Mouse (Mus musculus): ENCODE measurements around the gene Fcgr3. TPM values are rescaled to one million over a fixed set of nuclear protein-coding genes. Genes with fewer than 3 reads are reported as not detected.

Fcgr3 gene
- polyA plus RNA-seq, 1 experiment, result 20.6 TPM

GRCm38 (mm10) chr1:171109620-171110019 lies 44.9 kb upstream of the Fcgr3 start:
- WGBS, result 85% methylated on average over 9 of the region's 9 CpGs
- no peak for DNase-seq (ENCODE audit: low read depth in 1 of 2, low spot score in 2 of 2)
- no peaks in the 10 kb centered on the region for H3K27me3 ChIP-seq (ENCODE audit: control insufficient read depth, insufficient read depth, low read length)
- TF ChIP-seq CTCF (IDR thresholded peaks at IDR 0.05; ENCODE audit: extremely low read depth, insufficient read depth, insufficient read length, insufficient replicate concordance), result no peak
- TF ChIP-seq POLR2A (IDR thresholded peaks at IDR 0.05; ENCODE audit: low read depth, low read length), result no peak
- H3K27ac ChIP-seq (ENCODE audit: insufficient read depth, low read length), result no peak overlapping the region
- H3K4me1 ChIP-seq (ENCODE audit: control insufficient read depth, insufficient read depth, insufficient read length), result peaks cover 6% of the 10 kb centered on the region; the same call in 1 of the 2 replicates
- no peak overlapping the region for H3K4me3 ChIP-seq (ENCODE audit: extremely low read depth, insufficient read depth, insufficient read length)
- no peaks in the 10 kb centered on the region for H3K36me3 ChIP-seq (ENCODE audit: control insufficient read depth, insufficient read depth, low read length)

- Histone ChIP-seq H3K4me1 (ENCODE audit: control insufficient read depth, insufficient read depth, insufficient read length) (no peaks in the 10 kb centered on the region), H3K27me3 (ENCODE audit: control insufficient read depth, insufficient read depth, low read length) (no peaks in the 10 kb centered on the region), H3K4me3 (ENCODE audit: extremely low read depth, insufficient read depth, insufficient read length) (no peak overlapping the region), H3K27ac (ENCODE audit: insufficient read depth, low read length) (no peak overlapping the region), H3K36me3 (ENCODE audit: control insufficient read depth, insufficient read depth, low read length) (no peaks in the 10 kb centered on the region)
- TF ChIP-seq CTCF (IDR thresholded peaks at IDR 0.05; ENCODE audit: extremely low read depth, insufficient read depth, insufficient read length, insufficient replicate concordance), result no peak
- TF ChIP-seq POLR2A (IDR thresholded peaks at IDR 0.05; ENCODE audit: low read depth, low read length), result no peak
- WGBS, result 93% methylated on average over 6 of the region's 6 CpGs
- no peak for DNase-seq (ENCODE audit: low read depth in 1 of 2, low spot score in 2 of 2)
These were observed 40.5 kb upstream of the Fcgr3 start for GRCm38 (mm10) chr1:171105226-171105625.

DNA sequence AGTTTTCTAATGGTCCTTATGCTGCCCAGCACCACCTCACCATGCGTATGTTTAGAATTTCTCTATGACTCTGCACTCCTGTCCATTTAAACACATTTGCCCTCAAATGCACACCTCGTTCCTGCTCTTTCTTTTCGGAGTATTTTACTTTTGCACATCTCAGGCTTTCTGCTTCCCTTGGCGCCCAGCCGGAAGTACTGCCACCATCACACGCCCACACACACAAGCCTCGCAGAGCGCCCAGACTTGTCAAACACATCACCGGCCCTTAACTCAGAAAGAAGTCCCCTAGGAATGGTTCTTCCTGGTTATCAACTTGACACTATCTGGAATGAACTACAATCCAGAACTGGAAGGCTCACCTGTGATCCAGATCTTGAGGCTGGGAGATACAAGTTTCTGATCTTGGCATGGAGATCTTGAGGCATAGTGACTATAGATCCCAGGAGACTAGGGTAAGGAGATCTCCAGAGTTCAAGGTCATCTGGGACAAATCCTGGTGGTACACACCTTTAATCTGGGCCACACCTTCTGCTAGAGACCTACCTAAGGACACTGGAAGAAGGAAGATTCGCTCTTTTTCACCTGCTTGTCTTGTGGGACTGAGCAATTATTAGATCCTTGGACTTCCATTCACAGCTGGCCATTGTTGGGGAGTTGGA lies 38.6 kb upstream of the Fcgr3 start:
- WGBS, result 21% methylated on average over 10 of the region's 10 CpGs
- Histone ChIP-seq H3K27me3 (ENCODE audit: control insufficient read depth, insufficient read depth, low read length) (no peaks in the 10 kb centered on the region), H3K4me1 (ENCODE audit: control insufficient read depth, insufficient read depth, insufficient read length) (no peaks in the 10 kb centered on the region), H3K36me3 (ENCODE audit: control insufficient read depth, insufficient read depth, low read length) (no peaks in the 10 kb centered on the region), H3K4me3 (ENCODE audit: extremely low read depth, insufficient read depth, insufficient read length) (no peak overlapping the region), H3K27ac (ENCODE audit: insufficient read depth, low read length) (peak overlapping the region; percentile 6; the same call in 1 of the 2 replicates)
- TF ChIP-seq POLR2A (IDR thresholded peaks at IDR 0.05; ENCODE audit: low read depth, low read length) (no peak), CTCF (IDR thresholded peaks at IDR 0.05; ENCODE audit: extremely low read depth, insufficient read depth, insufficient read length, insufficient replicate concordance) (no peak)
- no peak for DNase-seq (ENCODE audit: low read depth in 1 of 2, low spot score in 2 of 2)

GRCm38 (mm10) chr1:171102547-171103177 lies 37.9 kb upstream of the Fcgr3 start:
- Histone ChIP-seq H3K4me3 (ENCODE audit: extremely low read depth, insufficient read depth, insufficient read length) (peak overlapping the region; percentile 81), H3K27ac (ENCODE audit: insufficient read depth, low read length) (0 out of 2 replicates have a peak overlapping the region, but pooled peaks have one; percentile 6), H3K4me1 (ENCODE audit: control insufficient read depth, insufficient read depth, insufficient read length) (no peaks in the 10 kb centered on the region), H3K36me3 (ENCODE audit: control insufficient read depth, insufficient read depth, low read length) (no peaks in the 10 kb centered on the region), H3K27me3 (ENCODE audit: control insufficient read depth, insufficient read depth, low read length) (no peaks in the 10 kb centered on the region)
- no peak for TF ChIP-seq CTCF (IDR thresholded peaks at IDR 0.05; ENCODE audit: extremely low read depth, insufficient read depth, insufficient read length, insufficient replicate concordance)
- no peak for TF ChIP-seq POLR2A (IDR thresholded peaks at IDR 0.05; ENCODE audit: low read depth, low read length)
- DNase-seq (ENCODE audit: low read depth in 1 of 2, low spot score in 2 of 2), result peak; percentile 61 to 70
- under 1% methylated on average over 35 of the region's 35 CpGs for WGBS

- no peaks in the 10 kb centered on the region for H3K36me3 ChIP-seq (ENCODE audit: control insufficient read depth, insufficient read depth, low read length)
- H3K27ac ChIP-seq (ENCODE audit: insufficient read depth, low read length), result no peak overlapping the region
- peak overlapping the region; percentile 81 for H3K4me3 ChIP-seq (ENCODE audit: extremely low read depth, insufficient read depth, insufficient read length)
- no peak for TF ChIP-seq CTCF (IDR thresholded peaks at IDR 0.05; ENCODE audit: extremely low read depth, insufficient read depth, insufficient read length, insufficient replicate concordance)
- TF ChIP-seq POLR2A (IDR thresholded peaks at IDR 0.05; ENCODE audit: low read depth, low read length), result no peak
- no peaks in the 10 kb centered on the region for H3K27me3 ChIP-seq (ENCODE audit: control insufficient read depth, insufficient read depth, low read length)
- H3K4me1 ChIP-seq (ENCODE audit: control insufficient read depth, insufficient read depth, insufficient read length), result no peaks in the 10 kb centered on the region
- WGBS, result under 1% methylated on average over 40 of the region's 40 CpGs
- DNase-seq (ENCODE audit: low read depth in 1 of 2, low spot score in 2 of 2), result peak; percentile 54 to 66
These were observed 37.2 kb upstream of the Fcgr3 start for GRCm38 (mm10) chr1:171101733-171102546.

- no peak for TF ChIP-seq CTCF (IDR thresholded peaks at IDR 0.05; ENCODE audit: extremely low read depth, insufficient read depth, insufficient read length, insufficient replicate concordance)
- no peak for TF ChIP-seq POLR2A (IDR thresholded peaks at IDR 0.05; ENCODE audit: low read depth, low read length)
- Histone ChIP-seq H3K4me3 (ENCODE audit: extremely low read depth, insufficient read depth, insufficient read length) (no peak overlapping the region), H3K27ac (ENCODE audit: insufficient read depth, low read length) (no peak overlapping the region), H3K27me3 (ENCODE audit: control insufficient read depth, insufficient read depth, low read length) (no peaks in the 10 kb centered on the region), H3K4me1 (ENCODE audit: control insufficient read depth, insufficient read depth, insufficient read length) (no peaks in the 10 kb centered on the region), H3K36me3 (ENCODE audit: control insufficient read depth, insufficient read depth, low read length) (no peaks in the 10 kb centered on the region)
- WGBS, result 58% methylated on average over 2 of the region's 2 CpGs
- DNase-seq (ENCODE audit: low read depth in 1 of 2, low spot score in 2 of 2), result no peak
These were observed 36.3 kb upstream of the Fcgr3 start for GRCm38 (mm10) chr1:171101033-171101432.
